Mouse (Mus musculus) common myeloid progenitor, adult 5-6 weeks (primary cell): ENCODE data around the gene Rbm24. TPM values are rescaled to one million over a fixed set of nuclear protein-coding genes. Genes with fewer than 3 reads are reported as not detected.
A peak's percentile ranks its signal among the peaks of the same experiment; 100 is the strongest.

Experiments
- ATAC-seq: replicated peaks from 2 replicates; pipeline ENCODE4 v1.8.0; 2016; ENCODE audit warnings: low read depth, mild to moderate bottlenecking, moderate TSS enrichment, inconsistent platforms; ENCODE audit not compliant: poor library complexity, severe bottlenecking
- total RNA-seq: library from RNA; stranded (forward); fragments of 200-1000, 187-1606 nt; gene quantifications from 2 replicates; pipeline ENCODE4 v1.2.3, GENCODE M21; 2017

Rbm24 gene
- total RNA-seq, result not detected in 2 replicates

GRCm38 (mm10) chr13:46418141-46418601 lies at the start of gene Rbm24:
Gene Rbm24, plus strand, starts transcription at chr13:46418434.
- ATAC-seq, result peak; percentile 29; the same call in 1 of the 2 replicates

DNA sequence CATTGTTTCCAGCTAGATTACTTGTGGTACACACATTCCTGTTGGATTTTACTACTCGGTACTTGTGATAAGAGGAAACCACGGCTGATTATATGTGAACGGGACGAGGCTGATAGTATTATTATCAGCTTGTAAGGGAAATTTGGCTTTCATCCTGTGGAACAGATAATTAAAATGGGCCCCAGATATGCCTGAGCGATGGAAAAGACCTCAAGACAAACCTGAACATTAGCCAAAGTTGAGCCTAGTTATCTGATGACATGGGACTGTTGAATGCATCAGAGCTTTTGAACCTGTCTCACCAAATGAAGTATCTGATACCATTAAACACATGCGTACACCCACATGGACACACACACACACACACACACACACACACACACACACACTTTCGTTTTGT lies 45.4 kb upstream of the Rbm24 start:
- ATAC-seq, result no peak

GRCm38 (mm10) chr13:46375371-46375770 lies 42.9 kb upstream of the Rbm24 start:
- no peak for ATAC-seq

DNA sequence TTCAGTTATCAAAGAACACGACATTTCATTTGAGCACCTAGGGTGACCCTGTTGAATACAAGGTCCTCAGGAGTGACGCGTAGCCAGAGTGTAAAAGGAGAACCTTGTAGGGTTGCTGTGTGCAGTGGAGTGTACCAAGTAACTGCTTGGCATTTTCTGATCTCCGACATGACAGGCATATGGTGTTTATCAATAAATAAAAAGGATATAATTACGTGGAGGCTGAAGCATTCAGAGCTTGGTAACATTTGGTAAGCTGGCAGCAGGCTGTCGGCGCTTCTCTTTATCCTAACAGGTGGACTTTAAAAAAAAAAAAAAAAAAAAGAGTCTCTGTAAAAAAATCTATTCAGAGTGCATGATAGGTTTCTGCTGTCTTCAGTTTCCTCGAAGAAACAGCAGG lies 30.8 kb upstream of the Rbm24 start:
- no peak for ATAC-seq

DNA sequence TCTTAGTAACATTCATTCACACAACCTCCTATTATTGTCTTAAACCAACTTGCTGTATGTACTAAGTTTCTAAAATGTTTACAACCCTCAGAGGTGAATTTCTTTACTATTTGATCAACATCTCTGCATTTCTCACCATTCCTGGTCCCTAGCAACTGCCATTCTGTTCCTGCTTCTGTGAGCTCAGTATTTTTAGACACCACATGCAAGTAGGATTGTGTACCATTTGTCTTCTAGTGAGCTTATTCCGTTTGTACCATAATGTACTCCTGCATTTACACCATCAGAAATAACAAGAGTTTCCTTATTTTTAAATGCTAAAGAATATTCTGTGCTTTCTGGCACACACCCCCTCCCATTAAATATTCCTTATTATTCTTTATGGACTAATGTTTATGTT lies 26.6 kb upstream of the Rbm24 start:
- no peak for ATAC-seq

- ATAC-seq, result no peak
Observed at GRCm38 (mm10) chr13:46392893-46393292, 25.3 kb upstream of the Rbm24 start.

GRCm38 (mm10) chr13:46393936-46394335 lies 24.3 kb upstream of the Rbm24 start:
- no peak for ATAC-seq

- peak; percentile 90 for ATAC-seq
Observed at GRCm38 (mm10) chr13:46397235-46397634, 21.0 kb upstream of the Rbm24 start.

DNA sequence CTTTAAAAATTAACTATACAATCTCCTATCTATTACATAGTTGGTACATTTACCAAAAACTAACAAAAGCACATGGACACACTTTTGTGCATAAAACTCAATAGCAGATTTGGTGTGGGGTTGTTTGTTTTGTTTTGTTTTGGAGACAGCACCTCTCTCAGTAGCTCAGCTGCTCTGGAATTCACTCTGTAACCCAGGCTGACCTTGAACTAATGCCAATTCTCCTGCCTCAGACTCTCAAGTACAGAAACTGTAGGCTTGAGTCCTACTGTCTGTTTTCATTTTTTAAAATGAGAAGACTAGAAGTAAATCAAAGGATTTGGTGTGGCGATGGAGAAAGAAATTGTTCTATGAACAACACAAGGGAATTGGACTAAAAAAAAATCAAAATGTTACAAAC lies 11.1 kb upstream of the Rbm24 start:
- no peak for ATAC-seq

GRCm38 (mm10) chr13:46412247-46412646 lies 6.0 kb upstream of the Rbm24 start:
- no peak for ATAC-seq

DNA sequence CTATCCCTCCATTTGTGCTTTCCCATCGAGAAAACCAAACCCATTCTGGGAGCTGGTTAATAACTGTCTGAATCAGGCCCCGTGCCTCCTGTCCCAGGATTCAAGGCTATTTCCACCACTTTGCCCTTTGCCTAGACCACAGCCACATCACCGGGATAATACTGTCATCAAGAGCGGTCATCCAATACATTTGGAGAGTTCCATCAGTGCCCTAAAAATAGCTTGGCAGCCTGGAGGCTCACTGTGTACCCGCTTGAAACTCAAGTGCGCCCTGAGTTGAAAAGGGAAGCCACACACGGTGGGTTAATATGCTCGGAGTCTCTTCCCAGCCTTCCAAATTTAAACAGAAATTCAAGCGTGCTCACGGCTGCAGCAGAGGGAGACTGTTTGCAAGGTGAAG lies 4.6 kb upstream of the Rbm24 start:
- no peak for ATAC-seq

DNA sequence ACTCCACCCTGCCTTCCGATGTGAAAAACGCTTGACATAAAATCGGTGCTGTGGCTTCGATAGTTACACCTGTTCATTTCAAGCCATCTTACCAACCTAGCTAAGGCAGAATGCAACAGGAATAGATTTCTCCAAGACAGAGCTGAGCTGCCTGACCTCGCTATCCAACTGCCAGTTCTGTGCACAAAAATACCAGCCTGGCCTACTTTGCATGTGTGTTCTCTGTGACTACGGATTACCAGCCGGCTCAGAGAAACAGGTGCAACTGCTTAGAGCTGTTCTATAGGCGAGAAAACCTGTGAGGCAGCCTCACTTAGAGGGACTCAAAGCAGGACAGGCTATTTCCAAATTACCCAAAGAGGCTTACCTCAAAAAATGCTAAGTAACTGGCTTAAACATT lies 4.2 kb upstream of the Rbm24 start:
- no peak for ATAC-seq

GRCm38 (mm10) chr13:46416021-46416420 lies 2.2 kb upstream of the Rbm24 start:
- ATAC-seq, result no peak

DNA sequence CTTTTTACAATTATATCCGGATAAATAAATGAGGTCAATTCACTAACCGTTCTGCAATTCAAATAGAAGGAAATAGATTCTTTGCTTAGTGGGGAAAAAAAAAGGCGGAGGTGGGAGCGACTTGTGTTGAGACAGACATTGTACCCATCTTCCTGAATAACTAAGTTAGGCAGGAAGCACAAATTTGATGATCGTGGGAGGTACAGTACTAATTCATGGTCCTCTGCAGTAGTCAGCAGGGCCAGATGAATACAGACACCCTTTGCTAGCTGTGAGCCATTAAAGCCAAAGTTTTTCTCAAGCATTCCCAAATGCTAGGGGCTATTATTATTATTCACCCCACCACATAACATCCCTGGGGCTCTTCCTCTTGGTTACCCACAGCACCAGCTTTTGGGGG lies 640 bp upstream of the Rbm24 start:
- ATAC-seq, result no peak

- 0 out of 2 replicates have a peak, but pooled peaks have one; percentile 42 for ATAC-seq
Observed at GRCm38 (mm10) chr13:46418731-46419545, 704 bp downstream of the Rbm24 start.

DNA sequence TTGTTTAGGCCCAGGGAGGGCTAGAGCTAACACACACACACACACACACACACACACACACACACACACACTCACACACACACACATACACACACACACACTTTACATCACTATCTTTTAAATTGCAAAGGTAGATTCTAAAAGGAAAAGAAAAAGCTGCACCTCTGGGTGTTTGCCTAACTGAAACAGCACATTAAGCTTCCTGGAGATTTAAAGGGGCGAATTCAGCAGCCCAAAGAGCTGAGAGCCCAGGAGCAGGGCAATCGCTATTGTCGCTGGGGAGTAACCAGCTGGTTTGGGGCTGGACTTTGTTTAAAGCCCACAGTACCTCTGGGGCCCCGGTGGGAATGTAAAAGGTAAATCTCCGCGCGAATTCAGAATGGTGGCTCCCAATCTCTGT lies 1.4 kb downstream of the Rbm24 start:
- no peak for ATAC-seq

- ATAC-seq, result no peak
Observed at GRCm38 (mm10) chr13:46420095-46420494, 1.9 kb downstream of the Rbm24 start.

DNA sequence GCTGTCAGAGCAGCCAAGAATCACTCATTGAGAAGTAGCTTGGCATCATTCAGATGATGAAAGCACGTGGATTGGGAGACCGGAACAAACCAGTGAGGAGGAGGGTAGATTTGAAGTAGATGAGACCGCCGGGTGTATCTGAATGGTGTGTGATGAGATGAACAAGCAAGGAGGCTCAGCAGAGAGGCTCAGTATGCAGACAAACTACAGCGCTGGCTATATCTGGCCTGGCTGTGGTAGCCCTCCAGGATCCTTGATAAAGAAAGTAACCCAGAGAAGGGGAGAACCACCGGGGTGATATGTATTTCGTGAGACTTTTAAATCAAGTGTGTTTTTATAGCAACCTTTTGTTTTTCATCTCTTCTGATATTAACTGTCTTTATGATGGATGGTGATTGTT lies 5.6 kb downstream of the Rbm24 start:
- no peak for ATAC-seq

DNA sequence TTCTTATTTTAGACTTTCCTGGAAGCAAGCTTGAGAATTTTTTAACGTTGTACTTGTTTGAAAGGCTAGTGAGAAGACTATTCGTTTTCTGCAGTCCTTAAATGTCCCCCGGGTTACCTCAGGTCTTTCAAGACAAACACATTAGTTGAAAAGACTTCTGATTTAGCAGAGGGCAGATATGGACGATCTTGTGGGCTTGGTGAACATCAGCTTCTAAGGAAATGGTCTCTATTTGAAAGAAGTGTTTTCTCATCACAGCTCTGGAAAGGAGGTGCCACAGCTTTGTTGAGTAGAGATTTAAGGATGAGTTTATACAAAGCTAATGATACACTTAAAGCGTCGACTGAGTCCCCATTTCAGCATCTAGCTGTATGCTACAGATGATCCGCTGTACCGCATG lies 6.1 kb downstream of the Rbm24 start:
- ATAC-seq, result no peak

GRCm38 (mm10) chr13:46426651-46427269 lies 8.5 kb downstream of the Rbm24 start:
- ATAC-seq, result no peak

GRCm38 (mm10) chr13:46428964-46429363 lies 10.7 kb downstream of the Rbm24 start:
- no peak for ATAC-seq

DNA sequence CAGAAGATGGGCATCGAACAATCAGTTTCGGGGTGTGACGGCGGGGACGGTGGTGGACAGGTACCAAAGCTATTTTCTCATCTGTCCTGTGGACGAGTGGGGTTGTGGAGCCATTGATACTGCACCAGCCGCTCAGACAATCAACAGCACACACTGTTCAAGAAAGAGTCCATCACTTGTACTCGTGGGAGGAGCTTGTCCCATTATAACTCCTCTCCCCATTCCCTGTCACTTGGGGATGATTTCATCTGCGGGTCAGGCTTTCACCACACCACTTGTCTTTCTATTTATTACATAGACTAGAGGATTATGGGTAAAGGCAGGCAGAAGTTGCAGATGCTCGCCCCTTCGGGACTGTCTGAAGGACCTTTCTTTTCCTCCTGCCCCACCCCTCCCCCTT lies 11.6 kb downstream of the Rbm24 start:
- ATAC-seq, result no peak
